Mouse (Mus musculus): ENCODE measurements around the gene Zfp263.

Gene Zfp263

GRCm38 (mm10) chr16:3743503-3744185 is at the start of gene Zfp263:
TSS of gene Zfp263 (plus strand) at chr16:3744093.
- peak; percentile 99 for DNase-seq (ENCODE audit: low read depth)

GRCm38 (mm10) chr16:3699281-3699680 is 44.6 kb upstream of the Zfp263 start:
- DNase-seq (ENCODE audit: low read depth): no peak

DNA sequence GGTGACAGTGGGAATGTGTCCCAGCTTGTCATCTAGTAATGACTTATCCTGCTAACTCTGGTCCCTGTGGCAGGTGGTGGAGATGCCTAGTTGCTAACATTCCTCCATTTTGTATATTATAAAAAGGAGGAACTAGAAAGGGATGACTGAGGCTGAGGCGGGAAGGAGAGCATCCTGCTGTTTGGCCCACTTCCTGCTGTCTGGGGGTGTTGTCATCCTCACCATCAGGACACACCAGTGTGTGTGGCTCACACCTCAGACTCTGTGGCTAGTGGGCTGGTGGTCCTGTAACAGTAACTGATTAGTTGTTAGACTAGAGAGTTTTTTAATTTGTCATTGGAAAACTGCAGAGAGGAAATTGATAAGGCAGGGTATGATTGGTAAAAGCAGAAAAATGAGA is 43.0 kb upstream of the Zfp263 start:
- no peak for DNase-seq (ENCODE audit: low read depth)

- DNase-seq (ENCODE audit: low read depth): peak; percentile 26
These were observed 37.2 kb upstream of the Zfp263 start for GRCm38 (mm10) chr16:3706680-3707079.

GRCm38 (mm10) chr16:3714731-3715130 is 29.2 kb upstream of the Zfp263 start:
- DNase-seq (ENCODE audit: low read depth): no peak

- no peak for DNase-seq (ENCODE audit: low read depth)
These were observed 25.9 kb upstream of the Zfp263 start, which contains the start of gene Mefv for GRCm38 (mm10) chr16:3717980-3718379. TSS of gene Mefv (minus strand) at chr16:3718097.

DNA sequence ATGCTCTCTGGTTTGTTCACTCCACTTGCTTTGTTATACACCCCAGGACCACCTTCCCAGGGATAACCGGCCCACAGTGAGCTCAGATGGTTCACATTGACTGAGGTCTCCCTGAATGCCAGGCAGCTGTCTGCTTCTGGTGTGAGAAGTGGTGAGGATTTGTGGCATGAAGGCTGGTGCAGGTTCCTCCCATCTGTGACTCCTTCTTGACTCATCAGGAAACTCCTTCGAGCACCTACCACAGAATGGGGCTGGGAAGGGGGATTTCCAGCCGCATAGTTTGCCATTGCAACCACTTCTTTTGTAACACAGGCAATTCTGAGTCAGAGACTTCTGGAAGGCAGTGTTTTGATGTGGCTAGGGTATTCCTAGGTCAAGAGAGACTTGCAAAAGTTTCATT is 20.7 kb upstream of the Zfp263 start:
- peak; percentile 79 for DNase-seq (ENCODE audit: low read depth)

GRCm38 (mm10) chr16:3727980-3728720 is 15.7 kb upstream of the Zfp263 start:
- DNase-seq (ENCODE audit: low read depth): no peak

DNA sequence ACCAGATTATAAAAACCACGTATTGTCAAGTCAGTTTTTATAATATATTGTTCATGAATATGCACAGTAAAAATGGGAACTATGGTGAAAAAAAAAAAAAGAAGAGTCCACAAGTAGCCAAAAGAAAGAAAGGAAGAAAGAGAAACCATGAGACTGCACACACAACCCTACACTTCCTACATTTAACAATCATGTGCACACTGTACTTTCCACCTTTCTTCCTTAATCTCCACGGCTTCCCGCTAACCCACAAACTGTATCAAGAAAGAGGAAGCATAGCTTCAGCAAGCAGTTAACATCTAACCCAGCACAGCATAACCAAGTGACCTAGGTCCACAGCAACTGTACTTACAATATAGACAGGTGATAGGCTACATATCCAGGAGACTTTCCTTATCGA is 11.3 kb upstream of the Zfp263 start:
- no peak for DNase-seq (ENCODE audit: low read depth)

DNA sequence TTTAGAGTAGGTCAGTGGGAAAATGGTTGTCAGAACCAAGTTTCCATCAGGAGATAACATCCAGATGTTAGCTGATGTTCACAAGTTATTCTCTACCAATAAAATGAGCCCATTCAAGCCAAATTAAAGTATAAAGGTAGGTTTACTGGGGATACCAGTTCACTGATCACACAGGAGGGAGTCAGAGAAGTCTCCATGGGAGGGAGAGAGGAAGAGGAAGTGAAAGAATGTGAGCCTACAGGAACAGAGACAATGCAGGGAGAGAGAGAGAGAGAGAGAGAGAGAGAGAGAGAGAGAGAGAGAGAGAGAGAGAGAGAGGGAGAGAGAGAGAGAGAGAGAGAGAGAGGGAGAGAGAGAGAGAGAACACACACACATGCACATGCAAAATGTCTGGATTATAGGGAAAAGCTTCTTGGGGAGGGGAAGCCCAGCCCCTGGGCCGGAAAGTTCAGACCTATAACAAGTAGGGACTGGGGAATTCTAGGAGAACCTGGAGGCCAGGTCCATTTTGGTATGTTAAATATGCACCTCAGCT is 10.6 kb upstream of the Zfp263 start:
- no peak for DNase-seq (ENCODE audit: low read depth)

GRCm38 (mm10) chr16:3742466-3742865 is 1.4 kb upstream of the Zfp263 start:
- no peak for DNase-seq (ENCODE audit: low read depth)

DNA sequence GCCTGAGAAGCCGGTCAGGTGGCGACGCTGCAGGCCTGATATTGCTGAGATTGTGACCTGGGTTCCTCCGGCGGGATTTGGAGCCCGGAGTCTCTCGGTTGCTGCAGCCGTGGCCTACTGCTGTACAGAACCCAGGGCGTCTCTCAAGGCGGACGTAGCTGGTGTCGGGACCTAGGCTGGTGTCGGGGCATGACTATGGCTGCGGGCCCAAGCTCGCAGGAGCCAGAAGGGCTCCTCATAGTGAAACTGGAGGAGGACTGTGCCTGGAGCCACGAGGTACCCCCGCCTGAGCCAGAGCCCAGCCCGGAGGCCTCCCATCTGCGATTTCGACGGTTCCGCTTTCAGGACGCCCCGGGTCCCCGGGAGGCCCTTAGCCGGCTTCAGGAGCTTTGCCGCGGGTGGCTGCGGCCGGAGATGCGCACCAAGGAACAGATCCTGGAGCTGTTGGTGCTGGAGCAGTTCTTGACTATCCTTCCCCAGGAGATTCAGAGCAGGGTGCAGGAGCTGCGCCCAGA is 350 bp downstream of the Zfp263 start:
- no peak for DNase-seq (ENCODE audit: low read depth)

DNA sequence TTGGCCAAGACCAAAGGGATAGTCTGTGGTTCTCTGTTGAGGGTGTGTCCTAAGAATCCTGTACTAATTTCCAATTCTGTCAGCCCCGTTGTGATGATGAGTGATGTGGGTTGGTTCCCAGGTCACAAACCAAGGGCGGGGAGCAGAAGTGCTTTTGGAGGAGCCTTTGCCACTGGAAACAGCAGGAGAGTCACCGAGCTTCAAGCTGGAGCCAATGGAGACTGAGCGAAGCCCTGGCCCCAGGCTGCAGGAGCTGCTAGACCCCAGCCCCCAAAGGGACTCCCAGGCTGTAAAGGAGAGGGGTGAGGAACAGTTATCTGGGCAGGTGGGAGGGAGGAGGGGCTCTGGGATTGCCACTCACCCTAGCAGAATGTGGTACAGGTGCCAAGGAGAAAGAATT is 1.8 kb downstream of the Zfp263 start:
- DNase-seq (ENCODE audit: low read depth): no peak

GRCm38 (mm10) chr16:3748976-3749375 is 5.1 kb downstream of the Zfp263 start:
- no peak for DNase-seq (ENCODE audit: low read depth)

DNA sequence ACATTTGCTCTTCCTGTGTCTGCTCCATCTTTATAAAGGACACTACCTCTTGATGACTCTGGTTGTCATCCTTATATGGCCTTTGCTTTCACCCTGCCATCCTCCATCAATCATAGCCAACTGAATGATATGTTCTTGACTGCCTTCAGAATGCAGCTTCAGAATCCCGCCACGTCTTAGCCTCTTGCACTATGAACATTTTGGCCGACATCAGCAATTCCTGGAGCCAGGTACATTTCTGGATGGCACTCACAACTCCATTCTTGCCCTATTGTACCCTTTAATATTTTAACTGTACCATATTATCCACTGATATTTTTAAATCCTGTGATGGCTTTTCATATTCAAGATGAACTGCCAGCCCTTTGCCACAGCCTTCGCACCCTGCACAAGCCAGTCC is 27.7 kb downstream of the Zfp263 start:
- DNase-seq (ENCODE audit: low read depth): no peak

DNA sequence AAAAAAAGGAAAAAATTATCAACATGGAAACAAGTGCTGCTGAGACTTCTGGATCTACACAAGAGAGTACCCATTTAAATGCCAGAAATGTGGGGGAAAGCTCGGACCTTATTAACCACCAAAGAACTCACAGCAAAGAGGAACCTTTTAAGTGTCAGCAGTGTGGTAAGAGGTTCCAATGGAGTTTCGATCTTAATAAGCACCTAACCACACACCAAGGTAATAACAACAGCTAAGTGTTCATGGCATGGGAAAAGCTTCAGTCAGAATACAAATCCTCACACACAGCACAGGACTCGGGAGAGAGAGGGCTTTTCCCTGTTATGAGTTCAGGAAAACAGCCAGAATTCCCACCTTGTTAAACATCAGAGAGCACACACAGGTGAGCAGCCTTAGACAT is 32.5 kb downstream of the Zfp263 start:
- DNase-seq (ENCODE audit: low read depth): peak; percentile 63

DNA sequence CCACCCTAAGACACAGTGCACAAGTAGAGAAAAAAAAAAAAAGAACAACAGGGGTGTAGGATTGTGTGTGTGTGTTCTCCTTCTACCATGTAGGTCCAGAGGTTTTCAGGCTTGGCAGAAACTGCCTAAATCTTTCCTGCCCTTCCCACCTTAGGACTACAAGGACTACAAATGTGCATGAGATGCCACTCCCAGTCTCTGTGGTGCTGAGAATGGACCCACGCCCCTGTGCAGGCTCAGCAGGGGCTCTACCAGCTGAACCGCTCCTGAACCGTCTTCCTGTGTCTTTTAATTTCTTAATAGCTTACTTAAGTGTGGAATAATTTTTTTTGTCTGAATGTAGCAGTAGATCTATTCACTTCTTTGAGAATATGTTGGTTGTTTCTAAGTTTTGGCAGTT is 34.1 kb downstream of the Zfp263 start:
- DNase-seq (ENCODE audit: low read depth): no peak

DNA sequence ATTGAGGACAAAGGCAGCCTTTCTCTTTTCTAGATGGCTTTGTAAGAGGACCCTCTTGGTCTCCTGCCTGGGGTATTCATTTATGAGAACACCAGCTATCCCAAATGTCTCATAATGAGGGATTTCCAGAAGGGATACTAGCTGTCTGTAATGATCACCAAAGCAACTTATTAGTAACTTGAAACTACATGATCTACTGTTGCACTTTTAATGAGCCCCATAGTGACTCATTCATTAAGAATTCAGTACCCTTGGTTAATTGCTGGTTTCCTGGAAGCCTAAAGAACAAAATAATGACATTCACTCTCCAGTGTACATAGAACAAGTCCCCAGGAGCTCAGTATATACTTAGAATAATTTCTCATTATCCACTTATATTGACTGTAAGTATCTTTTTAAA is 37.3 kb downstream of the Zfp263 start:
- DNase-seq (ENCODE audit: low read depth): no peak

GRCm38 (mm10) chr16:3788394-3788793 is 44.5 kb downstream of the Zfp263 start:
- DNase-seq (ENCODE audit: low read depth): no peak
